Mouse (Mus musculus): Measurements from ENCODE around the gene Padi2.

DNA sequence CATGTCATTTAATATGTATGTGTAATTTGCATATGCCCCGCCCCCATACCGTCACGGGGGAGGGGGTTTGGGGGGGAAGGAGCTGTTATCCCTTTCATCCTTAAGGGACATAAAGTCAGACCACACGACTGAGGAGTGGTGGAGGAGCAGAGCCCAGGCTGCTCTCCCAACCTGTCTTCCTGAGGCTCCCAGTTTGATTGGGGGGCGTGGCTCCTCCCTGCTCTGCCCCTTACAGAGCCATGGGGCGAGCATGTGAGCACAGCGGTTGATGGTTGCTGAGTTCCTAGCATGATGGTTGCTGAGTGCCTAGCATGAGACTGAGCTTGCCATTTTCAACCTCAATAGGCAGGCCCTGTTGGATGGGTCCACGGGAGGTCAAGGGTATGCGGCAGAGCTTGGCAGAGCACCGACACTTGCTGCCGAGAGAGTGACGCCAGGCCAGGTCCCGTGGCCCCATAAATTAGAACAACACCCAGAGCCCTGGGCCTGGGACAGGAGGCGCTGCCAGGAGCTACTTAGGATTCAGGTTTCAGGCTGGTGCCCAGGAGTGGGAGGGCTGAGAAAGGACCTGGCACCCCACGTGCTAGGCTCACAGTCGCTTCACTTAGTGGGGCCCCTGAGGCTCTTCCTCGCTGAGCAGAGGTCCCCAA is 4.6 kb downstream of the Padi2 start:
- no peak for TF ChIP-seq POLR2A (IDR thresholded peaks at IDR 0.05; ENCODE audit: insufficient read depth, low read length)
- TF ChIP-seq CTCF (IDR thresholded peaks at IDR 0.05; ENCODE audit: low read depth, low read length) = no peak
- TF ChIP-seq EP300 (IDR thresholded peaks at IDR 0.05; ENCODE audit: insufficient read depth, low read depth, low read length) = no peak

All from ES-Bruce4 (cell line).